Mouse (Mus musculus): ENCODE measurements around the gene Mcoln2. TPM values are rescaled to one million over a fixed set of nuclear protein-coding genes. Genes with fewer than 3 reads are reported as not detected.

The Mcoln2 gene
- polyA plus RNA-seq, 1 experiment = not detected

- Histone ChIP-seq H3K27me3 (ENCODE audit: control insufficient read depth, insufficient read depth, insufficient read length) (no peaks in the 10 kb centered on the region), H3K36me3 (ENCODE audit: control insufficient read depth, insufficient read depth) (no peaks in the 10 kb centered on the region), H3K4me2 (ENCODE audit: low read depth) (no peak overlapping the region), H3ac (ENCODE audit: control insufficient read depth, insufficient read length) (no peak overlapping the region), H3K79me2 (ENCODE audit: control insufficient read depth, insufficient read depth) (no peaks in the 10 kb centered on the region), H3K4me3 (no peak overlapping the region)
- TF ChIP-seq TCF12 (IDR thresholded peaks at IDR 0.05; ENCODE audit: insufficient read depth, poor library complexity, severe bottlenecking) = no peak
- no peak for TF ChIP-seq REST (IDR thresholded peaks at IDR 0.05; ENCODE audit: insufficient read depth, insufficient read length)
- TF ChIP-seq MAX (IDR thresholded peaks at IDR 0.05; ENCODE audit: low read depth) = no peak
- TF ChIP-seq POLR2A (IDR thresholded peaks at IDR 0.05; ENCODE audit: insufficient read length, low read depth) = no peak
- no peak for TF ChIP-seq MYOD1 (IDR thresholded peaks at IDR 0.05; ENCODE audit: control insufficient read depth in 1 of 3, insufficient read length in 2 of 3, low read depth in 2 of 3)
- no peak for TF ChIP-seq SRF (IDR thresholded peaks at IDR 0.05; ENCODE audit: control insufficient read depth, insufficient read length, low read depth)
- no peak for TF ChIP-seq E2F4 (IDR thresholded peaks at IDR 0.05; ENCODE audit: insufficient read depth)
- TF ChIP-seq TCF3 (IDR thresholded peaks at IDR 0.05; ENCODE audit: insufficient read length, low read depth) = no peak
- TF ChIP-seq MYOG (IDR thresholded peaks at IDR 0.05; ENCODE audit: control insufficient read depth in 1 of 3, insufficient read depth in 1 of 3, insufficient read length in 2 of 3, low read depth in 2 of 3) = no peak
- TF ChIP-seq USF1 (IDR thresholded peaks at IDR 0.05; ENCODE audit: low read depth) = no peak
- TF ChIP-seq CEBPB (IDR thresholded peaks at IDR 0.05; ENCODE audit: insufficient read depth, poor library complexity, severe bottlenecking) = no peak
- TF ChIP-seq POLR2AphosphoS2 (IDR thresholded peaks at IDR 0.05; ENCODE audit: insufficient read length, low read depth) = no peak
Observed at GRCm38 (mm10) chr3:146244630-146245029, 95.0 kb downstream of the Mcoln2 start.

Other genes with a start within 250 kb of the Mcoln2 start
- 25.9 TPM for gene Bcl10, start 227.0 kb upstream of the Mcoln2 start, polyA plus RNA-seq (2012; fragmentation: generic; extraction: Trizol)
- gene 2410004B18Rik, start 211.8 kb upstream of the Mcoln2 start, polyA plus RNA-seq (2012; fragmentation: generic; extraction: Trizol) = 18.7 TPM
- 0.73 TPM for gene Syde2, start 162.0 kb upstream of the Mcoln2 start, polyA plus RNA-seq (2012; fragmentation: generic; extraction: Trizol)
- gene Wdr63, start 41.7 kb upstream of the Mcoln2 start, polyA plus RNA-seq (2012; fragmentation: generic; extraction: Trizol) = 0.10 TPM
- gene Mcoln3, start 32.4 kb upstream of the Mcoln2 start, polyA plus RNA-seq (2012; fragmentation: generic; extraction: Trizol) = not detected
- gene Lpar3, start 71.1 kb downstream of the Mcoln2 start, polyA plus RNA-seq (2012; fragmentation: generic; extraction: Trizol) = 0.22 TPM

Data from myocyte (in vitro differentiated cells).